Mouse (Mus musculus): ENCODE results near the gene Gm42421. TPM values are rescaled to one million over a fixed set of nuclear protein-coding genes. Genes with fewer than 3 reads are reported as not detected.

Gm42421 gene
- total RNA-seq, 2 experiments from 2014 or later, result 0.54 to 2.2 TPM

- H3K27ac ChIP-seq, result no peak overlapping the region
- no peak overlapping the region for H3K4me3 ChIP-seq
- TF ChIP-seq CTCF (conservative IDR thresholded peaks at IDR 0.05), result no peak
- DNase-seq (ENCODE audit: low spot score in 2 of 2), result no peak
These were observed 57.4 kb downstream of the Gm42421 start for GRCm38 (mm10) chr5:143985381-143985780.

Other genes with a start within 250 kb of the Gm42421 start
- 10 to 100 TPM; 20.2 to 20.8 TPM for gene Usp42, start 195.9 kb upstream of the Gm42421 start, total RNA-seq (2021)
- gene Eif2ak1, start 110.4 kb upstream of the Gm42421 start, total RNA-seq (2021), result 10 to 100 TPM; 41.6 to 42.2 TPM
- under 1 TPM in 1 of 2 experiments, not detected in 1; 0.41 TPM for gene Ankrd61, start 30.5 kb upstream of the Gm42421 start, total RNA-seq (2021)
- 10 to 100 TPM; 28.8 to 30.0 TPM for gene Aimp2, start 18.3 kb upstream of the Gm42421 start, total RNA-seq (2021)
- 10 to 100 TPM; 21.1 to 22.2 TPM for gene Pms2, start 18.2 kb upstream of the Gm42421 start, total RNA-seq (2021)
- gene Rsph10b, start 4.9 kb downstream of the Gm42421 start, total RNA-seq (2021), result 1 to 10 TPM; 3.6 to 5.2 TPM
- gene Ccz1, start 86.7 kb downstream of the Gm42421 start, total RNA-seq (2021), result 10 to 100 TPM; 37.1 to 41.2 TPM
- not detected for gene Ocm, start 98.5 kb downstream of the Gm42421 start, total RNA-seq (2021)
- gene Lmtk2, start 172.3 kb downstream of the Gm42421 start, total RNA-seq (2021), result 10 to 100 TPM; 87.7 to 91.1 TPM

Data from layer of hippocampus, adult 2 months (tissue).